Mouse (Mus musculus) liver, adult 2 months (tissue): Measurements from ENCODE around the gene Mmd.

Experiments used
- CTCF ChIP-seq: fragments of 200-500 bp; IDR thresholded peaks from 2 replicates; pipeline ENCODE4 v1.5.1; 2011; ENCODE audit warnings: low read depth, low read length, control low read depth
- POLR2A ChIP-seq: fragments of 200-500 bp; IDR thresholded peaks from 2 replicates; pipeline ENCODE4 v1.6.1; 2011; ENCODE audit warnings: low read length, control low read depth; ENCODE audit not compliant: insufficient read depth; ENCODE audit errors: extremely low read depth

DNA sequence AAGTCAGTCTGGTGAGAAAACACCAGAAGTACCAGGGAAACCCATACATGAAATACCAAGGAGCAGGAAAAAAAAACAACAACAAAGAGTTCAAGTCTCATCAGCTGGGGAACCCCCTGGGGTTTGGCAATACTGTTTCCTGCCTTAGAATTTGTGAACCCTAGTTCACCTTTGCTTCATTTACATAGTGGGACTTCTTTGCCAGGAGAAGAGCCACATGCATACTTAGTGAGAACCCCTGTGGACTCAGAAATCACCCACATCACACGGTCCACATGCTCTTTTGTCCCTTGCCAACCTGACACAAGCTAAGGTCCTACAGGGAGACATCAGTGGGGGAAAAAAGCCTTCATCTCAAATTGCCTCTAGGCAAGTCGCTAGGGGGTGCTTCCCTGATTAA is 10.6 kb upstream of the Mmd start:
- TF ChIP-seq POLR2A, result no peak
- no peak for TF ChIP-seq CTCF
